Mouse (Mus musculus) kidney, embryonic 14.5 days (tissue): ENCODE data around the gene Tmem56. TPM values are rescaled to one million over a fixed set of nuclear protein-coding genes. Genes with fewer than 3 reads are reported as not detected.

Experiments used
- ATAC-seq: fragments of 200-750 bp; cut with Nextera tagmentation; 2 replicates; pipeline ENCODE4 v1.8.0; 2017; ENCODE audit warnings: moderate number of reproducible peaks, mild to moderate bottlenecking, moderate TSS enrichment, moderate library complexity; ENCODE audit not compliant: low FRiP score, low TSS enrichment
- H3K27ac ChIP-seq: fragments of 300-500 bp; sonication (generic); 2 replicates; pipeline ENCODE4 v1.5.1; 2014; ENCODE audit warnings: low read depth, mild to moderate bottlenecking, low read length, moderate library complexity, mixed read lengths
- H3K27me3 ChIP-seq: fragments of 300-500 bp; sonication (generic); 2 replicates; pipeline ENCODE4 v1.6.1; 2014; ENCODE audit warnings: mild to moderate bottlenecking, low read length; ENCODE audit not compliant: control insufficient read depth, insufficient read depth
- H3K36me3 ChIP-seq: fragments of 300-500 bp; sonication (generic); 2 replicates; pipeline ENCODE4 v1.6.1; 2014; ENCODE audit warnings: low read length, mixed read lengths; ENCODE audit not compliant: control insufficient read depth, insufficient read depth
- H3K4me1 ChIP-seq: fragments of 300-500 bp; sonication (generic); 2 replicates; pipeline ENCODE4 v1.6.1; 2014; ENCODE audit warnings: low read length, mixed read lengths; ENCODE audit not compliant: control insufficient read depth, insufficient read depth
- H3K4me2 ChIP-seq: fragments of 300-500 bp; sonication (generic); replicated peaks from 2 replicates; pipeline ENCODE4 v1.6.1; 2014; ENCODE audit warnings: low read depth, mild to moderate bottlenecking, low read length
- H3K4me3 ChIP-seq: fragments of 300-500 bp; sonication (generic); 2 replicates; pipeline ENCODE4 v1.5.1; 2014; ENCODE audit warnings: mild to moderate bottlenecking, low read length
- H3K9ac ChIP-seq: fragments of 300-500 bp; sonication (generic); 2 replicates; pipeline ENCODE4 v1.6.1; 2014; ENCODE audit warnings: low read depth, mild to moderate bottlenecking, low read length, moderate library complexity
- H3K9me3 ChIP-seq: fragments of 300-500 bp; sonication (generic); 2 replicates; pipeline ENCODE4 v1.6.1; 2016; ENCODE audit warnings: low read length; ENCODE audit not compliant: control insufficient read depth
- WGBS: fragments of 180-500 bp; shearing (Covaris S2); extraction: QIAGEN DNeasy Blood & Tissue Kit; methylation state at CpG from one replicate; pipeline ENCODE4 v1.1.7; 2014; 5-methylcytosine and 5-hydroxymethylcytosine counted together
- polyA plus RNA-seq: library from polyadenylated mRNA; unstranded; fragments of >200 nt; fragmentation: Nextera tagmentation; extraction: Ambion mirVana; gene quantifications from 2 replicates; pipeline ENCODE4 v1.2.1, GENCODE M21; 2014

The Tmem56 gene
- polyA plus RNA-seq, 1 experiment from 2014 or later: 2.6 TPM

- Histone ChIP-seq H3K9ac (no peak overlapping the region), H3K4me1 (peaks cover 25% of the 10 kb centered on the region), H3K4me3 (no peak overlapping the region), H3K27ac (no peak overlapping the region), H3K4me2 (no peak overlapping the region), H3K36me3 (no peaks in the 10 kb centered on the region), H3K27me3 (no peaks in the 10 kb centered on the region), H3K9me3 (no peaks in the 10 kb centered on the region)
- WGBS: 53% methylated on average over 8 of the region's 8 CpGs
- ATAC-seq: peak; percentile 58; the same call in 1 of the 2 replicates
Measured at GRCm38 (mm10) chr3:121240362-121241040, 42.4 kb downstream of the Tmem56 start.

DNA sequence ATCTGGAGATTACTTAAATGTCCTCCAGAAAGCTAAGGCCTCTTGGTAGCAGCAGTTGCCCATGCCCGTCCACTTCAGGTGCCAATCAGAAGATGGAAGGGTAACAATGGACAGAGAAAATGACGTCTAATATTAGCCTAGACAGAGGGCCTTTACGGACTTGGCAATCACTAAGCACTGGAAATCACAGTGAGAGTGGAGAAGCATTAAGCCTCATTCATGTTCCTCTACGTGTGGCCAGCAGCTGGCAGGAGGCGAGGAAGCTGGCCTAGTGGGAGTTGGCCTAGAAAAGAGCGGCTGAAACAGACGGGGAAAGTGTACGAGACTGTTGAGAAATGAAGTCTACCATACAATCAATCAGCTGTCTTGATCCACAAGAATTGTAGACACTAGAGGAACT, 43.8 kb downstream of the Tmem56 start:
- Histone ChIP-seq H3K27me3 (no peaks in the 10 kb centered on the region), H3K9ac (no peak overlapping the region), H3K4me3 (no peak overlapping the region), H3K27ac (no peak overlapping the region), H3K4me2 (no peak overlapping the region), H3K9me3 (no peaks in the 10 kb centered on the region), H3K36me3 (no peaks in the 10 kb centered on the region), H3K4me1 (peaks cover 25% of the 10 kb centered on the region)
- no peak for ATAC-seq
- 86% methylated on average over 8 of the region's 8 CpGs for WGBS

GRCm38 (mm10) chr3:121224763-121225162, 58.1 kb downstream of the Tmem56 start:
- no peak overlapping the region for H3K4me2 ChIP-seq
- H3K9ac ChIP-seq: no peak overlapping the region
- ATAC-seq: no peak
- H3K4me3 ChIP-seq: no peak overlapping the region
- H3K27me3 ChIP-seq: no peaks in the 10 kb centered on the region
- no peaks in the 10 kb centered on the region for H3K4me1 ChIP-seq
- no peaks in the 10 kb centered on the region for H3K9me3 ChIP-seq
- H3K27ac ChIP-seq: no peak overlapping the region
- 93% methylated on average over 8 of the region's 8 CpGs for WGBS
- H3K36me3 ChIP-seq: no peaks in the 10 kb centered on the region

GRCm38 (mm10) chr3:121224185-121224584, 58.7 kb downstream of the Tmem56 start:
- H3K27ac ChIP-seq: no peak overlapping the region
- H3K9ac ChIP-seq: no peak overlapping the region
- no peaks in the 10 kb centered on the region for H3K9me3 ChIP-seq
- H3K4me1 ChIP-seq: no peaks in the 10 kb centered on the region
- H3K4me3 ChIP-seq: no peak overlapping the region
- 94% methylated on average over 6 of the region's 6 CpGs for WGBS
- no peak overlapping the region for H3K4me2 ChIP-seq
- H3K36me3 ChIP-seq: no peaks in the 10 kb centered on the region
- H3K27me3 ChIP-seq: no peaks in the 10 kb centered on the region
- ATAC-seq: no peak

- Histone ChIP-seq H3K4me3 (no peak overlapping the region), H3K4me1 (no peaks in the 10 kb centered on the region), H3K36me3 (no peaks in the 10 kb centered on the region), H3K9me3 (no peaks in the 10 kb centered on the region), H3K4me2 (no peak overlapping the region), H3K27ac (no peak overlapping the region), H3K27me3 (no peaks in the 10 kb centered on the region), H3K9ac (no peak overlapping the region)
- WGBS: 56% methylated on average over 7 of the region's 7 CpGs
- ATAC-seq: no peak
Measured at GRCm38 (mm10) chr3:121221987-121222386, 60.9 kb downstream of the Tmem56 start.

DNA sequence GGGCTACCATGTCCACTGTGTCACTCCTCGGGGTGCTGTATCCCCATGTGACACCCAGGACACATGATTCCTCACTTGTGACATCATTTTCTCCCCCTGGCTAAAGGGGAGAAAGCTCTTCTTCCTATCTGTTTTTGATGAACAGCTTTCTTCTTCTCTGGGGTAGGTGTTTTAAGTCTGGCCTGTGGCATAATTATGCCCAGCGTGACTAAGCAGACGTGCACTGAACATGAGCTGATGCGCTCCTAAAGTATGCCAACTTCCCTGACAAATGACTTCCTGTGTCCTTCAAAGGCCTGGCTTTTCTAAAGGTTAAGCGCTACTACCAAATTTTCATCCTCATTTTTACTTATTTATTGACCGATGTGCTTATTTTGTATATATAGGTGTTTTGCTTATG, 65.9 kb downstream of the Tmem56 start:
- Histone ChIP-seq H3K4me1 (no peaks in the 10 kb centered on the region), H3K27me3 (no peaks in the 10 kb centered on the region), H3K4me3 (no peak overlapping the region), H3K27ac (no peak overlapping the region), H3K9me3 (no peaks in the 10 kb centered on the region), H3K9ac (no peak overlapping the region), H3K36me3 (no peaks in the 10 kb centered on the region), H3K4me2 (no peak overlapping the region)
- ATAC-seq: no peak
- 70% methylated on average over 6 of the region's 6 CpGs for WGBS

- H3K9me3 ChIP-seq: no peaks in the 10 kb centered on the region
- no peaks in the 10 kb centered on the region for H3K27me3 ChIP-seq
- H3K9ac ChIP-seq: no peak overlapping the region
- no peak overlapping the region for H3K27ac ChIP-seq
- ATAC-seq: no peak
- H3K4me3 ChIP-seq: no peak overlapping the region
- no peaks in the 10 kb centered on the region for H3K36me3 ChIP-seq
- H3K4me1 ChIP-seq: no peaks in the 10 kb centered on the region
- 75% methylated on average over 3 of the region's 3 CpGs for WGBS
- no peak overlapping the region for H3K4me2 ChIP-seq
Measured at GRCm38 (mm10) chr3:121213501-121213900, 69.4 kb downstream of the Tmem56 start.

DNA sequence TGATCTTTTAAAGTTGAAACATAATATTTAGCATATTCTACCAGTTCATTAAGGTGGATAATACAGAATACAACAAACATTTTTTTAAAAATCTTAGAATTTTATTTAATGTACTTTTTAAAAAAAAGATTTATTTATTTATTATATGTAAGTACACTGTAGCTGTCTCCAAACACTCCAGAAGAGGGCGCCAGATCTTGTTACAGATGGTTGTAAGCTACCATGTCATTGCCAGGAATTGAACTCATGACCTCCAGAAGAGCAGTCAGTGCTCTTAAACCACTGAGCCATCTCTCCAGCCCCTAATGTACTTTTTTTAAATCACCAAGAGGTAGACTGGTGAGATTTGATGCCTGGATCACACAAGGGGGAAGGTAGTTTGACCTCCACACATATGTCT, 70.7 kb downstream of the Tmem56 start:
- H3K4me3 ChIP-seq: no peak overlapping the region
- no peak for ATAC-seq
- H3K9ac ChIP-seq: no peak overlapping the region
- no peaks in the 10 kb centered on the region for H3K9me3 ChIP-seq
- 48% methylated on average over 1 of the region's 1 CpGs for WGBS
- H3K4me2 ChIP-seq: no peak overlapping the region
- no peak overlapping the region for H3K27ac ChIP-seq
- H3K27me3 ChIP-seq: no peaks in the 10 kb centered on the region
- no peaks in the 10 kb centered on the region for H3K36me3 ChIP-seq
- H3K4me1 ChIP-seq: no peaks in the 10 kb centered on the region

GRCm38 (mm10) chr3:121208994-121209393, 73.9 kb downstream of the Tmem56 start:
- H3K4me1 ChIP-seq: no peaks in the 10 kb centered on the region
- ATAC-seq: no peak
- no peak overlapping the region for H3K27ac ChIP-seq
- no peak overlapping the region for H3K9ac ChIP-seq
- no peak overlapping the region for H3K4me3 ChIP-seq
- no peaks in the 10 kb centered on the region for H3K9me3 ChIP-seq
- no peaks in the 10 kb centered on the region for H3K27me3 ChIP-seq
- no peaks in the 10 kb centered on the region for H3K36me3 ChIP-seq
- WGBS: 91% methylated on average over 5 of the region's 5 CpGs
- no peak overlapping the region for H3K4me2 ChIP-seq
